Mouse (Mus musculus) testis, adult 2 months (tissue): Measurements from ENCODE around the gene Foxb1.

Experiments
- CTCF ChIP-seq: fragments of 200-500 bp; IDR thresholded peaks from 2 replicates; pipeline ENCODE4 v1.5.1; 2012; ENCODE audit warnings: low read depth, mild to moderate bottlenecking, inconsistent platforms, low read length, moderate library complexity; ENCODE audit not compliant: control insufficient read depth, insufficient read depth, insufficient replicate concordance
- POLR2A ChIP-seq: fragments of 200-500 bp; IDR thresholded peaks from 2 replicates; pipeline ENCODE4 v1.6.1; 2012; ENCODE audit warnings: low read depth, mild to moderate bottlenecking, inconsistent platforms, low read length, moderate library complexity; ENCODE audit not compliant: control insufficient read depth

DNA sequence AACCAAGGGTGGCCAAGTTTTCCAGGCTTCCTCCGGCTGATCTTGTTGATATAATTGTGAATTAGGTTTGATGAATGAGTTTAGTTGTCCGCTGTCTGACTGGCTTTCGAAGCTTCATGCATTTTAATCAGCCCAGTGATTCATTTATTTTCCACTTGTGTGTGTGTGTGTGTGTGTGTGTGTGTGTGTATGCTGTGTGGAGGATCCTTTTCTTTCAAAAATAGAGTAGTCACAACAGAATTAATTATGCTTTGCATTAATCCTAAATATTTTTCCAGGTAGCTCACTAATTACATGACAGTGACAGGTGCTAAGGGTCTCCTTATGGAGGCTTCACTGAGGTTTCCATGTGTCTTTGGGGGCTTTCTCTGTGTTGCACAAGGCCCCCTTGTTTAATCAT is 4.3 kb downstream of the Foxb1 start:
- TF ChIP-seq POLR2A = no peak
- no peak for TF ChIP-seq CTCF
